Mouse (Mus musculus) small intestine, adult 2 months (tissue): Measurements from ENCODE around the gene Arid5b. TPM values are rescaled to one million over a fixed set of nuclear protein-coding genes. Genes with fewer than 3 reads are reported as not detected.

Experiments
- H3K27ac ChIP-seq: fragments of 200-500 bp; 2 replicates; pipeline ENCODE4 v1.5.1; 2012; ENCODE audit warnings: low read depth, low read length, control low read depth, inconsistent platforms; ENCODE audit not compliant: insufficient read depth
- H3K27me3 ChIP-seq: fragments of 200-500 bp; 2 replicates; pipeline ENCODE4 v1.6.1; 2012; ENCODE audit warnings: mild to moderate bottlenecking, moderate library complexity, low read length, inconsistent platforms; ENCODE audit not compliant: control insufficient read depth, insufficient read depth
- H3K36me3 ChIP-seq: fragments of 200-500 bp; 2 replicates; pipeline ENCODE4 v1.6.1; 2012; ENCODE audit warnings: mild to moderate bottlenecking, low read length, control low read depth, inconsistent platforms; ENCODE audit not compliant: control insufficient read depth, insufficient read depth
- H3K4me1 ChIP-seq: fragments of 200-500 bp; 2 replicates; pipeline ENCODE4 v1.6.1; 2012; ENCODE audit warnings: low read length, inconsistent platforms, mixed read lengths; ENCODE audit not compliant: control insufficient read depth, insufficient read depth, insufficient read length
- H3K4me3 ChIP-seq: fragments of 200-500 bp; 2 replicates; pipeline ENCODE4 v1.5.1; 2012; ENCODE audit warnings: low read depth, mild to moderate bottlenecking, control low read depth, inconsistent platforms, low read length, moderate library complexity
- CTCF ChIP-seq: fragments of 200-500 bp; IDR thresholded peaks from 2 replicates; pipeline ENCODE4 v1.5.1; 2012; ENCODE audit warnings: low read depth, mild to moderate bottlenecking, control low read depth, inconsistent platforms, low read length, moderate library complexity, mixed read lengths; ENCODE audit not compliant: insufficient replicate concordance, insufficient read length; ENCODE audit errors: extremely low read depth
- POLR2A ChIP-seq: fragments of 200-500 bp; IDR thresholded peaks from 2 replicates; pipeline ENCODE4 v1.6.1; 2012; ENCODE audit warnings: low read depth, mild to moderate bottlenecking, control low read depth, inconsistent platforms, low read length, moderate library complexity
- WGBS: fragments of 180-500 bp; shearing (Covaris S2); methylation state at CpG from one replicate; pipeline ENCODE4 v1.1.7; 2018; 5-methylcytosine and 5-hydroxymethylcytosine counted together
- polyA plus RNA-seq: library from polyadenylated mRNA; depleted of rRNA; stranded (reverse); fragments of >200 nt; gene quantifications from 2 replicates; pipeline ENCODE4 v1.2.3, GENCODE M21; 2012

Arid5b gene
- polyA plus RNA-seq, 1 experiment = 3.3 TPM

DNA sequence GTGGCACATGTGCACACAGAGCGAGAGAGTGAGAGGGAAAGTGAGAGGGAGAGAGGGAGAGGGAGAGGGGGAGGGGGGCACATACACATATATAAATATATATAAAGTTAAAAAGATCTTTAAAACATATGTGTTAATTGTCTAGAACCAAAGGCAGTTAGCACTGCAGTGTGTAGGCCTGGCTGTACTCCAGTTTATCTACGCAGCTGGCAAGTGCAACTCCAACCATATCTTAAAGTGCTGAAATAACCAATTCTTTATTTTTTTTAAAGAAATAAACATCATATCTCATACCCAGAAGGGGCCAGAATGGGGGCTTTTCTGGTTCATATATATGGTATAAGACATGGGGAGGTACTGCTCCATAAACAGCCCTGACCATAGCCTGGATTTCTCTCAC is 114.4 kb downstream of the Arid5b start:
- TF ChIP-seq POLR2A = no peak
- TF ChIP-seq CTCF = no peak
- Histone ChIP-seq H3K4me3 (no peak overlapping the region), H3K27me3 (no peaks in the 10 kb centered on the region), H3K36me3 (peaks cover 4% of the 10 kb centered on the region; the same call in 1 of the 2 replicates), H3K27ac (no peak overlapping the region), H3K4me1 (peaks cover 21% of the 10 kb centered on the region; the same call in 1 of the 2 replicates)
- WGBS = 89% methylated on average over 2 of the region's 2 CpGs

GRCm38 (mm10) chr10:68159759-68160158 is 118.8 kb downstream of the Arid5b start:
- Histone ChIP-seq H3K4me3 (no peak overlapping the region), H3K36me3 (peaks cover 4% of the 10 kb centered on the region; the same call in 1 of the 2 replicates), H3K27ac (no peak overlapping the region), H3K27me3 (no peaks in the 10 kb centered on the region), H3K4me1 (peaks cover 15% of the 10 kb centered on the region; the same call in 1 of the 2 replicates)
- TF ChIP-seq CTCF (no peak), POLR2A (no peak)
- WGBS = 42% methylated on average over 9 of the region's 9 CpGs

GRCm38 (mm10) chr10:68158555-68158954 is 120.0 kb downstream of the Arid5b start:
- peaks cover 4% of the 10 kb centered on the region; the same call in 1 of the 2 replicates for H3K36me3 ChIP-seq
- TF ChIP-seq CTCF = no peak
- no peak for TF ChIP-seq POLR2A
- H3K27me3 ChIP-seq = no peaks in the 10 kb centered on the region
- H3K4me3 ChIP-seq = no peak overlapping the region
- 25% methylated on average over 5 of the region's 5 CpGs for WGBS
- H3K4me1 ChIP-seq = peaks cover 15% of the 10 kb centered on the region; the same call in 1 of the 2 replicates
- peak overlapping the region; percentile 68 for H3K27ac ChIP-seq

DNA sequence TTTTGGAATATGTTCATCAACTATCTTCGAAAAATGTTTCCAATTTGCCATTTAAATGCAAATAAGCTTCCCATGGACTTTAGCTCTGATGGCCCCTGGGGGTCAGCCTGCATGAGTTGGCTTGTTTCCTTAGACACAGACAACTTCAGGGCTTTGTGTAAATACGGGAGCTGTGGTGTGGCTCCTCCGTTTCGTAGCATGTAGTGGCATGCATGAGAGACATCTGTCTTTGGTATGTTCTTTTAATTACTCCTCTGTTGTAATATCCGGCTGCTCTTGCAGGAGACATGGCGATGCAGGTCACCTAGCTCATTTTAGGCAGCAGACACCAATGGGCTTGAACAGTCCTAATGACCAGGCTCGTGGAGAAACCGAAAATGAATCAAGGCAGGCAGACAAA is 121.0 kb downstream of the Arid5b start:
- Histone ChIP-seq H3K4me3 (no peak overlapping the region), H3K27ac (no peak overlapping the region), H3K27me3 (no peaks in the 10 kb centered on the region), H3K36me3 (peaks cover 1% of the 10 kb centered on the region; the same call in 1 of the 2 replicates), H3K4me1 (peaks cover 15% of the 10 kb centered on the region; the same call in 1 of the 2 replicates)
- WGBS = 65% methylated on average over 8 of the region's 8 CpGs
- TF ChIP-seq POLR2A = no peak
- no peak for TF ChIP-seq CTCF

GRCm38 (mm10) chr10:68156646-68157245 is 121.8 kb downstream of the Arid5b start:
- WGBS = 33% methylated on average over 10 of the region's 10 CpGs
- H3K4me1 ChIP-seq = peaks cover 15% of the 10 kb centered on the region; the same call in 1 of the 2 replicates
- peaks cover 1% of the 10 kb centered on the region; the same call in 1 of the 2 replicates for H3K36me3 ChIP-seq
- no peak overlapping the region for H3K4me3 ChIP-seq
- no peak overlapping the region for H3K27ac ChIP-seq
- H3K27me3 ChIP-seq = no peaks in the 10 kb centered on the region
- no peak for TF ChIP-seq POLR2A
- no peak for TF ChIP-seq CTCF

GRCm38 (mm10) chr10:68156159-68156558 is 122.4 kb downstream of the Arid5b start:
- H3K4me3 ChIP-seq = no peak overlapping the region
- WGBS = 92% methylated on average over 6 of the region's 6 CpGs
- no peaks in the 10 kb centered on the region for H3K27me3 ChIP-seq
- TF ChIP-seq CTCF (no peak), POLR2A (no peak)
- peaks cover 15% of the 10 kb centered on the region; the same call in 1 of the 2 replicates for H3K4me1 ChIP-seq
- H3K27ac ChIP-seq = no peak overlapping the region
- peaks cover 1% of the 10 kb centered on the region; the same call in 1 of the 2 replicates for H3K36me3 ChIP-seq

GRCm38 (mm10) chr10:68155431-68156119 is 123.0 kb downstream of the Arid5b start:
- no peaks in the 10 kb centered on the region for H3K36me3 ChIP-seq
- WGBS = 97% methylated on average over 6 of the region's 6 CpGs
- no peak for TF ChIP-seq CTCF
- TF ChIP-seq POLR2A = no peak

More at GRCm38 (mm10) chr10:68155431-68156119, 123.0 kb downstream of the Arid5b start:
- H3K27me3 ChIP-seq = no peaks in the 10 kb centered on the region
- no peak overlapping the region for H3K27ac ChIP-seq
- no peak overlapping the region for H3K4me3 ChIP-seq
- peaks cover 17% of the 10 kb centered on the region; the same call in 1 of the 2 replicates for H3K4me1 ChIP-seq
